9 mouse cellular contexts compared by ENCODE assay signal in the genomic region with DNA sequence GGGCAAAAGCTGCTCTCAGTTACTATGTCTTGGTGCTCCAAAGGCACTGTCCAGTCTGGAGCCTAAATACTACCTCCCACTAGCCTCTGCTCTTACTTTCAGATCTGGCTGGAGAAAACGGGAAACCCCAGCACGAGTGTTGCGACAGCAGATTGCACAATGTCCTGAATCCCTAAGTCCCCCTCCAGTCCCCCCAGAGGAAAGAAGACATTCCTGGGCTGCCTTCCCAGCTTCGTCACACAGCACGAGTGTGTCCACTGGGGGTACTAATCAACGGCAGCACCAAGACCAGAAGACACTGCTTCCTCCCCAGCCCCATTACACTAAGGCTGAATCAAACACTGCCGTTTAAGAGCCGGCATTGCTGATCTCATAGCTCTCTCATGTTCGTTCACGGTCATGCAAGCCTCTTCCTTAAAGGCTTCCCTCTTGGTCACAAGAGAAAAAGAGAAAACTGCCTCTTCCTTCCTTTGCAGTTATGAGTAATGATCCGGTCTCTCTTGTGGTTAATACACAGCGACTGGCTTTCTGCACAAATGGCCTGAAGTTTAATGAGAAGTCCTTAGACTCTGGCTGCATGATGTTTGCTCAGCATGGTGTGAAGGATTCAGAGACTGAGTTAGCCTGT. TPM values are rescaled to one million over a fixed set of nuclear protein-coding genes. Genes with fewer than 3 reads are reported as not detected.
DNase-seq lines count a peak whose midpoint lies in the region.
"Had no signal": no experiment of that assay in that cellular context is flagged by ENCODE, and none has a peak within 500 bp of the region (broad histone marks: within the 10 kb centered on the region; RNA-seq: fewer than 3 reads in every experiment).

No protein-coding gene starts in this region.

- WGBS in heart, embryonic 10.5 days = 51% methylated on average over 12 of the region's 12 CpGs

- H3K4me1 ChIP-seq in heart, embryonic 10.5 days = peaks cover 15% of the 10 kb centered on the region; the same call in 1 of the 2 replicates

- intact Hi-C loops in heart, postnatal 36 days (cut with DNase I) = no loop called here

- H3K36me3 ChIP-seq in heart, embryonic 10.5 days = no peaks in the 10 kb centered on the region

- H3K27ac ChIP-seq in heart, embryonic 10.5 days = no peak overlapping the region

- H3K9me3 ChIP-seq in heart, embryonic 10.5 days = no peaks in the 10 kb centered on the region

- DNase-seq in heart, adult 18-20 months = peak; percentile 91 to 92
- no peak for DNase-seq in heart, embryonic 10.5 days (ENCODE audit: low spot score)
- peak; percentile 37 for DNase-seq in brain, adult 2 months (ENCODE audit: low read depth, low spot score)
- peak; percentile 75 to 85 for DNase-seq in heart, postnatal 36 days
- peak; percentile 72 to 77 for DNase-seq in lung, adult 18-20 months
- peak; percentile 45 for DNase-seq in urinary bladder, postnatal 25 days (ENCODE audit: low spot score)
- no peak for DNase-seq in cerebellum, adult 9-10 months
- DNase-seq in cerebellum, adult 8-10 months = no peak

- H3K27me3 ChIP-seq in heart, embryonic 10.5 days (ENCODE audit: insufficient read depth, poor library complexity, severe bottlenecking) = no peaks in the 10 kb centered on the region

- H3K4me3 ChIP-seq in heart, embryonic 10.5 days = no peak overlapping the region
- H3K4me3 ChIP-seq: erythroblast, embryonic 14.5 days had no signal

RNA-seq across cellular contexts. Expression of gene Ccl2, which starts 28.5 kb away (rescaled TPM):
- 1 to 10 TPM in 1 of 2 experiments, under 1 TPM in 1; 0.49 to 1.1 TPM for total RNA-seq in heart, adult 18-20 months (2021)
- polyA plus RNA-seq in heart, embryonic 10.5 days (2016; fragmentation: Nextera tagmentation; extraction: Ambion mirVana) = 6.7 and 8.0 TPM in 2 replicates
- total RNA-seq in heart, postnatal 36 days (2021) = 1 to 10 TPM; 1.5 TPM
- polyA plus RNA-seq: erythroblast, embryonic 14.5 days had no signal

RNA-seq across cellular contexts. Expression of gene Gm17268, which starts 31.5 kb away (rescaled TPM):
- not detected for total RNA-seq in heart, adult 18-20 months (2021)
- polyA plus RNA-seq in heart, embryonic 10.5 days (2016; fragmentation: Nextera tagmentation; extraction: Ambion mirVana) = not detected in 2 replicates
- total RNA-seq in heart, postnatal 36 days (2021) = not detected
- polyA plus RNA-seq: erythroblast, embryonic 14.5 days had no signal

RNA-seq across cellular contexts. Expression of gene Ccl7, which starts 38.6 kb away (rescaled TPM):
- total RNA-seq in heart, adult 18-20 months (2021) = under 1 TPM in 1 of 2 experiments, not detected in 1; 0.45 TPM
- polyA plus RNA-seq in heart, embryonic 10.5 days (2016; fragmentation: Nextera tagmentation; extraction: Ambion mirVana) = 1.7 and 2.1 TPM in 2 replicates
- under 1 TPM; 0.46 to 0.92 TPM for total RNA-seq in heart, postnatal 36 days (2021)
- polyA plus RNA-seq: erythroblast, embryonic 14.5 days had no signal

RNA-seq across cellular contexts. Expression of gene Asic2, which starts 38.7 kb away (rescaled TPM):
- not detected for total RNA-seq in heart, adult 18-20 months (2021)
- polyA plus RNA-seq in heart, embryonic 10.5 days (2016; fragmentation: Nextera tagmentation; extraction: Ambion mirVana) = 0.07 and 0.77 TPM in 2 replicates
- not detected for total RNA-seq in heart, postnatal 36 days (2021)
- polyA plus RNA-seq: erythroblast, embryonic 14.5 days had no signal

RNA-seq across cellular contexts. Expression of gene Ccl11, which starts 50.7 kb away (rescaled TPM):
- 1 to 10 TPM; 3.8 to 4.1 TPM for total RNA-seq in heart, adult 18-20 months (2021)
- not detected in 2 replicates for polyA plus RNA-seq in heart, embryonic 10.5 days (2016; fragmentation: Nextera tagmentation; extraction: Ambion mirVana)
- 1 to 10 TPM; 1.6 to 1.7 TPM for total RNA-seq in heart, postnatal 36 days (2021)
- polyA plus RNA-seq: erythroblast, embryonic 14.5 days had no signal

Comparison
In these comparisons a context has a peak if more than half of its experiments do, and no peak if none do; other contexts are left out.
1. DNase-seq: peak in heart, adult 18-20 months (2 of 2), brain, adult 2 months (single experiment), heart, postnatal 36 days (2 of 2), lung, adult 18-20 months (2 of 2) and urinary bladder, postnatal 25 days (single experiment); none in heart, embryonic 10.5 days (single experiment), cerebellum, adult 9-10 months (single experiment) and cerebellum, adult 8-10 months (single experiment).